Mouse (Mus musculus): ENCODE results near the gene Tspan9. TPM values are rescaled to one million over a fixed set of nuclear protein-coding genes. Genes with fewer than 3 reads are reported as not detected.
A peak's percentile ranks its signal among the peaks of the same experiment; 100 is the strongest.

Tspan9 gene
- total and polyA plus RNA-seq, 2 experiments = 23.2 to 40.0 TPM

GRCm38 (mm10) chr6:127988944-127989494 lies 154.4 kb downstream of the Tspan9 start:
- 94% methylated on average over 12 of the region's 12 CpGs for WGBS
- no peaks in the 10 kb centered on the region for H3K27me3 ChIP-seq (ENCODE audit: control insufficient read depth, insufficient read depth, low read length)
- TF ChIP-seq CTCF (IDR thresholded peaks at IDR 0.05; ENCODE audit: low read depth, low read length) (no peak), POLR2A (IDR thresholded peaks at IDR 0.05; ENCODE audit: extremely low read depth, insufficient read depth, low read length) (no peak)
- H3K9ac ChIP-seq (ENCODE audit: low read depth, low read length) = no peak overlapping the region
- no peak overlapping the region for H3K27ac ChIP-seq (replicated peaks; ENCODE audit: insufficient read depth, low read depth, low read length)
- H3K36me3 ChIP-seq (ENCODE audit: control insufficient read depth, insufficient read depth, low read length) = no peaks in the 10 kb centered on the region
- no peak for DNase-seq (ENCODE audit: extremely low read depth, low read depth, low spot score)
- H3K4me1 ChIP-seq (ENCODE audit: control insufficient read depth, insufficient read depth, low read length) = no peaks in the 10 kb centered on the region; the same call in 1 of the 2 replicates
- no peak overlapping the region for H3K4me3 ChIP-seq (ENCODE audit: insufficient read depth, low read depth, low read length)
- no peaks in the 10 kb centered on the region for H3K79me2 ChIP-seq (ENCODE audit: control insufficient read depth, insufficient read depth, low read length)

DNA sequence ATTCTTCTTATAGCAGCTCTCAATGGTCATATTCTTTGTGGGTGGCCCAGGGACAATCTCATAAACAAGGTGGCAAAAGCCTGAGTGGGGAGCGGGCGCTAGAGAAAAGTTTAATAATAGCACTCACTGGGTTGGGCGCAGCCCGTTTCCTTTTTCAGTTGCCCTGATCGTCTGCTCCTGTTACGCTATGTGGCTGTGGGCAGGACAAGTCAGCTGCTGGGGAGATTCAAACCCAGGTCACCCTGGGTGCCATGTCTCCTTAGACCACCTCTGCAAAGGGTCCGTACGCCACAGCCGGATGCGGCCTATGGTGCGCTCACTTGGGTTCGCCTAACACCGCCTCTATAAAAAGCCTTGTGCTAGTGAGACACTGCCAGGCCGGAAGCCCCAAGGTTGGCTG lies 156.0 kb downstream of the Tspan9 start:
- Histone ChIP-seq H3K4me3 (ENCODE audit: insufficient read depth, low read depth, low read length) (no peak overlapping the region), H3K27ac (replicated peaks; ENCODE audit: insufficient read depth, low read depth, low read length) (no peak overlapping the region), H3K9ac (ENCODE audit: low read depth, low read length) (no peak overlapping the region), H3K79me2 (ENCODE audit: control insufficient read depth, insufficient read depth, low read length) (no peaks in the 10 kb centered on the region), H3K4me1 (ENCODE audit: control insufficient read depth, insufficient read depth, low read length) (no peaks in the 10 kb centered on the region), H3K36me3 (ENCODE audit: control insufficient read depth, insufficient read depth, low read length) (no peaks in the 10 kb centered on the region), H3K27me3 (ENCODE audit: control insufficient read depth, insufficient read depth, low read length) (no peaks in the 10 kb centered on the region)
- no peak for TF ChIP-seq POLR2A (IDR thresholded peaks at IDR 0.05; ENCODE audit: extremely low read depth, insufficient read depth, low read length)
- TF ChIP-seq CTCF (IDR thresholded peaks at IDR 0.05; ENCODE audit: low read depth, low read length) = no peak
- 89% methylated on average over 14 of the region's 14 CpGs for WGBS
- DNase-seq (ENCODE audit: extremely low read depth, low read depth, low spot score) = no peak

GRCm38 (mm10) chr6:127986357-127986756 lies 157.0 kb downstream of the Tspan9 start:
- H3K4me3 ChIP-seq (ENCODE audit: insufficient read depth, low read depth, low read length) = no peak overlapping the region
- DNase-seq (ENCODE audit: extremely low read depth, low read depth, low spot score) = no peak
- no peaks in the 10 kb centered on the region for H3K36me3 ChIP-seq (ENCODE audit: control insufficient read depth, insufficient read depth, low read length)
- no peaks in the 10 kb centered on the region for H3K27me3 ChIP-seq (ENCODE audit: control insufficient read depth, insufficient read depth, low read length)
- no peaks in the 10 kb centered on the region for H3K4me1 ChIP-seq (ENCODE audit: control insufficient read depth, insufficient read depth, low read length)
- H3K9ac ChIP-seq (ENCODE audit: low read depth, low read length) = no peak overlapping the region
- no peak overlapping the region for H3K27ac ChIP-seq (replicated peaks; ENCODE audit: insufficient read depth, low read depth, low read length)
- TF ChIP-seq CTCF (IDR thresholded peaks at IDR 0.05; ENCODE audit: low read depth, low read length) = no peak
- no peak for TF ChIP-seq POLR2A (IDR thresholded peaks at IDR 0.05; ENCODE audit: extremely low read depth, insufficient read depth, low read length)
- H3K79me2 ChIP-seq (ENCODE audit: control insufficient read depth, insufficient read depth, low read length) = no peaks in the 10 kb centered on the region
- WGBS = 84% methylated on average over 9 of the region's 9 CpGs

DNA sequence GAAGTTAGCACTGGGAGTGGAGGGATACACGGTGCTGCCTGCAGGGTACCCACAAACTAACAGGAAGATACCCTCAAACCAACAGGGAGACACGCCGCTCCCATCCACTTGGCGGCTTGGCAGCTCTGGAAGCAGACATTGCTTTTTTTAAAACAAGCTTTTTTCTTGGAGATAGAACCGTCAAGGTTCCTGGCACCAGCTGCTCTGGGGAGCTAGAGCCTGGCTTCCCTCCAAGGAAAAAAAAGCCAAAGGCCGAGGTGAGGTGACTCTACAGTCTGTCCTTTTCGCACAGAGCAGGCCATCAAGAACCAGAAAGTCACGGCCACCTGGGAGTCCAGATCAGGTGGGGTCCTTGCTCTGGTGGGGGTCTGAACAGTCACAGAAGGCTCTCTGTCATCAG lies 162.2 kb downstream of the Tspan9 start:
- Histone ChIP-seq H3K9ac (ENCODE audit: low read depth, low read length) (no peak overlapping the region), H3K27me3 (ENCODE audit: control insufficient read depth, insufficient read depth, low read length) (no peaks in the 10 kb centered on the region), H3K79me2 (ENCODE audit: control insufficient read depth, insufficient read depth, low read length) (no peaks in the 10 kb centered on the region), H3K4me3 (ENCODE audit: insufficient read depth, low read depth, low read length) (no peak overlapping the region), H3K27ac (replicated peaks; ENCODE audit: insufficient read depth, low read depth, low read length) (no peak overlapping the region), H3K36me3 (ENCODE audit: control insufficient read depth, insufficient read depth, low read length) (no peaks in the 10 kb centered on the region), H3K4me1 (ENCODE audit: control insufficient read depth, insufficient read depth, low read length) (no peaks in the 10 kb centered on the region)
- 25% methylated on average over 8 of the region's 8 CpGs for WGBS
- DNase-seq (ENCODE audit: extremely low read depth, low read depth, low spot score) = peak; percentile 47
- TF ChIP-seq CTCF (IDR thresholded peaks at IDR 0.05; ENCODE audit: low read depth, low read length) (no peak), POLR2A (IDR thresholded peaks at IDR 0.05; ENCODE audit: extremely low read depth, insufficient read depth, low read length) (no peak)

- H3K27ac ChIP-seq (replicated peaks; ENCODE audit: insufficient read depth, low read depth, low read length) = no peak overlapping the region
- TF ChIP-seq CTCF (IDR thresholded peaks at IDR 0.05; ENCODE audit: low read depth, low read length) (no peak), POLR2A (IDR thresholded peaks at IDR 0.05; ENCODE audit: extremely low read depth, insufficient read depth, low read length) (no peak)
Observed at GRCm38 (mm10) chr6:127980381-127981045, 162.9 kb downstream of the Tspan9 start.

GRCm38 (mm10) chr6:127979831-127980230 lies 163.6 kb downstream of the Tspan9 start:
- H3K27me3 ChIP-seq (ENCODE audit: control insufficient read depth, insufficient read depth, low read length) = no peaks in the 10 kb centered on the region
- H3K79me2 ChIP-seq (ENCODE audit: control insufficient read depth, insufficient read depth, low read length) = no peaks in the 10 kb centered on the region
- H3K4me1 ChIP-seq (ENCODE audit: control insufficient read depth, insufficient read depth, low read length) = no peaks in the 10 kb centered on the region
- H3K9ac ChIP-seq (ENCODE audit: low read depth, low read length) = no peak overlapping the region
- no peaks in the 10 kb centered on the region for H3K36me3 ChIP-seq (ENCODE audit: control insufficient read depth, insufficient read depth, low read length)
- no peak overlapping the region for H3K4me3 ChIP-seq (ENCODE audit: insufficient read depth, low read depth, low read length)
- TF ChIP-seq CTCF (IDR thresholded peaks at IDR 0.05; ENCODE audit: low read depth, low read length) = no peak
- TF ChIP-seq POLR2A (IDR thresholded peaks at IDR 0.05; ENCODE audit: extremely low read depth, insufficient read depth, low read length) = no peak
- no peak for DNase-seq (ENCODE audit: extremely low read depth, low read depth, low spot score)
- H3K27ac ChIP-seq (replicated peaks; ENCODE audit: insufficient read depth, low read depth, low read length) = no peak overlapping the region
- WGBS = over 99% methylated on average over 5 of the region's 5 CpGs

More at GRCm38 (mm10) chr6:127980381-127981045, 162.9 kb downstream of the Tspan9 start:
- Histone ChIP-seq H3K27me3 (ENCODE audit: control insufficient read depth, insufficient read depth, low read length) (no peaks in the 10 kb centered on the region), H3K36me3 (ENCODE audit: control insufficient read depth, insufficient read depth, low read length) (no peaks in the 10 kb centered on the region), H3K4me1 (ENCODE audit: control insufficient read depth, insufficient read depth, low read length) (no peaks in the 10 kb centered on the region), H3K9ac (ENCODE audit: low read depth, low read length) (no peak overlapping the region), H3K4me3 (ENCODE audit: insufficient read depth, low read depth, low read length) (no peak overlapping the region), H3K79me2 (ENCODE audit: control insufficient read depth, insufficient read depth, low read length) (no peaks in the 10 kb centered on the region)
- WGBS = 65% methylated on average over 11 of the region's 11 CpGs
- no peak for DNase-seq (ENCODE audit: extremely low read depth, low read depth, low spot score)
